Mouse (Mus musculus) retina, postnatal 1 day (tissue): ENCODE results near the gene Nfkbie.

Source experiments
- DNase-seq: peaks from one replicate; pipeline ENCODE4 v3.0.0-alpha.2; 2012

The Nfkbie gene

GRCm38 (mm10) chr17:45555452-45556106 is at the start of gene Nfkbie:
Gene Nfkbie, plus strand, starts transcription at chr17:45555703.
- peak; percentile 95 for DNase-seq

GRCm38 (mm10) chr17:45505941-45506465 is 49.5 kb upstream of the Nfkbie start:
- no peak for DNase-seq

DNA sequence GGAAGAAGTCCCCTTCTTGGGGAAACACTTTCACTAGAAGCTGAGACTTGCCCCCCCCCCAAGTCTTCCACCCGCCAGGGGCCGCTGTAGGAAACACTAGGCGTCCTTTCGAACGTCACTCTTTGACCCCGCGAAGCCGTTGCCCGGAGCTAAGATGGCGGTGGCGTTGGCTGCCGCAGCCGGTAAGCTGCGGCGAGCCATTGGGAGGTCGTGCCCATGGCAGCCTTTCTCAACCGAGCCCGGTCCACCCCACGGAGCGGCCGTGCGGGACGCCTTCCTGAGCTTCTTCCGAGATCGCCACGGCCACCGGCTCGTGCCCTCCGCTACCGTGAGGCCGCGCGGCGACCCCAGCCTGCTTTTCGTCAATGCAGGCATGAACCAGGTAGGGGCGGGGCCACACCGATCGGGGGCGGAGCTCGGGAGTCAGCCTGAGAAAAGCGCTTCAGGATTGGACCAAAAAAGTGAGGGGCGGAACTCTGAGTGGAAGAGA is 48.8 kb upstream of the Nfkbie start, which contains the start of gene Aars2:
Aars2 (plus strand) TSS at position 142 of the 490 bp plus-strand sequence.
- peak; percentile 97 for DNase-seq

DNA sequence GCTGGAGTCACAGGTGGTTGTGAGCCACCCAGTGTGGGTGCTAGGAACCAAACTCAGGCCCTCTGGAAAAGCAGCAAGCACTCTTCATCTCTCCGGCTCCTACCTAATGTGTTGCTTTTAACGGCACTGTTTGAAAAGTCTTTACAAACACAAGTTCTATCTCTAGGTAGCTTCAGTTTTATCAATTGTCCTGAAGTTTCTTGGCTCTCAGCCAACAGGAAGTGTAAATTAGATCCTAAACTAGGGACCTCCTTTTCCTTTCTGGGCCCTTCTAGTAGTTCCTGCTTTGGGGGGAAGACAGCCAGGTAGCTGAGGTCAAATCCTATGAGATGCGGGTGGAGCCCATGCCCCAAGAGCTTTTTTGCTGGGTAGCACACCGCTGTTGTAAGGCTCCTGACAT is 44.6 kb upstream of the Nfkbie start:
- DNase-seq = no peak

GRCm38 (mm10) chr17:45511757-45512156 is 43.7 kb upstream of the Nfkbie start:
- DNase-seq = no peak

GRCm38 (mm10) chr17:45515204-45515726 is 40.2 kb upstream of the Nfkbie start:
- DNase-seq = no peak

GRCm38 (mm10) chr17:45515806-45516205 is 39.7 kb upstream of the Nfkbie start:
- no peak for DNase-seq

DNA sequence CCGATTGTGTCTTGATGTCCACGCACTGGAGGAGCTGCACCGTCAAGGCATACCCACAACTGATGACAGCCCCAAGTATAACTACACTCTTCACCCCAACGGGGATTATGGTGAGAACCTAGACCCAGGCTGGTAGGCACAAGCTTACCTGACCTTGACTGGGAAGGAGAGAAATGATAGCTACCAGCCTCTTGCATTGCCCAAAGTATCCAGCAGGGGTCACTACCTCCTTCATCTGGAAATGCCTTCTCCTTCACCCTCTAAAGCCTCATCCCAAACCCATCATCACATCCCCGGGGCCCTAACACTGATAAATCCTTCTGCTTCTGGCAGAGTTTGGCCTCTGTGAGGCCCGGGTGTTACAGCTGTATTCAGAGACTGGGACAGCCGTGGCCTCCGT is 39.0 kb upstream of the Nfkbie start:
- DNase-seq = peak; percentile 84

DNA sequence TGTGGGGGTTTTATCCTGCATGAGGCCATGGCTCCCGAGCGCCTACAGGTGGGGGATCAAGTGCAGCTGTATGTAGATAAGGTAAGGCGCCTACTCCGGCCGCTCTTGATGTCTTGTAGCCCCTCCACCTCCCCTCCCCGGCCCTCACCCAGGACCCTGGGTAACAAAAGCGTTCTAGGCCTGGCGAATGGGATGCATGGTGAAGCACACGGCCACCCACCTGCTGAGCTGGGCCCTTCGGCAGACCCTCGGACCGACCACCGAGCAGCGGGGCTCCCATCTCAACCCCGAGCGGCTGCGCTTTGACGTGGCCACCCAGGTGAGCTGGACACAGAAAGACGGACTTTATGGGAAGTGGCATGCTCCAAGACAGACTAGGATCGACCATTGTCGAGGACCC is 38.4 kb upstream of the Nfkbie start:
- no peak for DNase-seq

DNA sequence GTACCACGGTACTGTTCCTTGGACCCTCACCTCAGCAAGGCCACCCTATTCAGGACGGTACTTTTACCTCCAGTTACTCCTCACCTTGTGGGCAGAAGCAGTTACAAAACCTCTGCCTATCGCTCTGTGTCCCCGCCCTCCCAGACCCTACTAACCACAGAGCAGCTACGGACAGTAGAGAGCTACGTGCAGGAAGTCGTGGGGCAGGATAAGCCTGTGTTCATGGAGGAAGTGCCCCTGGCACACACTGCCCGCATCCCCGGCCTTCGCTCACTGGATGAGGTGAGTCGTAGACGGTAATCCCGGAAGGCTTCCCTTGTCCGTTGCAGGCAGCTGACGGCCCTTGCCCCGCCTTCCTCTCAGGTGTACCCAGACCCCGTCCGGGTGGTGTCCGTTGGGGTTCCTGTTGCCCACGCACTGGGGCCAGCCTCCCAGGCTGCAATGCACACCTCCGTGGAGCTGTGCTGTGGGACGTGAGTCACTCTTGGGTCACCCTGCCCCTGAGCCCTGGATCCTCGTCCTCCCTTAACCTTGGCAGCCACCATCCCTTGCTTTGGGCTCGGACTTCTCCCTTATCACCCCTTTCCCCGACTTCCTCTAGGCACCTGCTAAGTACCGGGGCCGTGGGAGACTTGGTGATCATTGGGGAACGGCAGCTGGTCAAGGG is 37.8 kb upstream of the Nfkbie start:
- DNase-seq = no peak

GRCm38 (mm10) chr17:45518766-45519475 is 36.6 kb upstream of the Nfkbie start:
- no peak for DNase-seq

- DNase-seq = no peak
These were observed 35.4 kb upstream of the Nfkbie start for GRCm38 (mm10) chr17:45520136-45520535.

GRCm38 (mm10) chr17:45523263-45523662 is 32.2 kb upstream of the Nfkbie start, which contains the start of gene Tcte1:
Gene Tcte1, plus strand, starts transcription at chr17:45523434.
- peak; percentile 89 for DNase-seq

- no peak for DNase-seq
These were observed 30.5 kb upstream of the Nfkbie start for GRCm38 (mm10) chr17:45524961-45525360.

GRCm38 (mm10) chr17:45526571-45526970 is 28.9 kb upstream of the Nfkbie start:
- DNase-seq = peak; percentile 54

- DNase-seq = no peak
These were observed 25.1 kb upstream of the Nfkbie start for GRCm38 (mm10) chr17:45530346-45530782.

DNA sequence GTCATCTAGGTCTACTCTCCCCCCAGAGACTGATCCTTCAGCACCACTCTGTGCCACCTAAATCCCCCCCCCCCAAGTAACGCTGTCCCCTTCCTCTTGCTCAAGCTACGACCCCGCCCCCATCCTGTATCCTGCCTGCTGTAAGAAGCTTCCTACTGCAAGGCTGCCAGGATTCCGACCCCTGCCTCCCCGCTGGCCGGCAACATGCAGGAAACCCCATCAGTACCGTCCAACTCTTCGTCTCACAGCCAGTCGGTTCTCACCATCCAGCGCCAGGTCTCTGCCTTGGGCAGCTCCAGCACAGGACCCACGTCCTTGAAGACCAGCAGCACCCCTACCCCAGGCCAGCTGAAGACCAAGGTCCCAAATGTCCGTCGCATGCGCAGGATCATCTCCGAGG is 22.6 kb upstream of the Nfkbie start:
- no peak for DNase-seq

DNA sequence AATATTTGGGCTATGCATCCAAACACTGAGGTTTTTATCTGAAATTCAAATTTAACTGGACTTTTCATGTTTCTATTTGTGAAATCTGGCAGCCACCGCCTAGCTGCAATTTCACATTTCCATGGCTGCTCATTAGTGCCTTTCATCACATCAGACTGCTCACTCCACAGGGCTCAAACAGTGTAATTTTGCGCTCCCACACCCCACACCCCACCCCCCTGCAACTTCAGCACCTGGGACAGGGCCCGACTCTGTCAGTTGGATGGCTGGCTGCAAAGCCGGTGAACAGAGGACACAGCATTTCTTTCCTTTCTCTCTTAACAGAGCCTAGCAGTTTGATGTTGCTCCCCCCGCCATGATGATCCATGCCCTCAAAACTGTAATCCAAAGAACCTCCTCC is 19.2 kb upstream of the Nfkbie start:
- DNase-seq = peak; percentile 28

DNA sequence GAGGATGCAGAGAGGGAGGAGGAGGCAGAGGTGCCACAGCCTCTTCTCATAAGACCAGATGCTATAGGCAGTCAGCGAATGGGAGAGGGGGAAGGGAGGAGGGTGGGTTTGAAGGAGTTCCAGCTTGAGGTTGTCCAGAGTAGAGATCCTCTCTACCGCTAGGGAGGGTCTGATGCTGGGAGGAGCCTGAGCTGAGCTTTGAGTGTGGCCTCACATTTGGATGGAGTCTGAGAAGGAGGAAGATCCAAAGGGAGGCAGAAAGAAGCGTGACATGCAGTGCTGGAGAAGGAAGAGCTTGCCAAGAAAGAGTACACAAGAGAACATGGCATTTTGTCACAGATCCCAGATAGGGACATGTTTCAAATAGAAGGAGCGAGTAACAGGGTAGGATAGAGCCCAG is 17.1 kb upstream of the Nfkbie start:
- DNase-seq = no peak

DNA sequence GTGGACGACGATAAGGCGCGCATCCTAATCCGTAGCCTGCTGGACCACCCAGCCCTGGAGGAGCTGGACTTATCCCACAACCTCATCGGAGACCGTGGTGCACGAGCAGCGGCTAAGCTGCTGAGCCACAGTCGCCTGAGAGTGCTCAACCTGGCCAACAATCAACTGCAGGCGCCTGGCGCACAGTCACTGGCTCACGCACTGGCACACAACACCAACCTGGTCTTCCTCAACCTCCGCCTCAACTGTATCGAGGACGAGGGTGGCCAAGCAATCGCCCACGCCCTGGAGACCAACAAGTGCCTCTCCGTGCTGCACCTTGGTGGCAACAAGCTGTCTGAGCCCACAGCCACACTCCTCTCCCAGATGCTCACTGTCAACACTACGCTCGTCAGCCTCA is 15.8 kb upstream of the Nfkbie start:
- DNase-seq = no peak

- DNase-seq = no peak
These were observed 13.4 kb upstream of the Nfkbie start for GRCm38 (mm10) chr17:45542129-45542528.

GRCm38 (mm10) chr17:45542705-45543104 is 12.8 kb upstream of the Nfkbie start:
- no peak for DNase-seq

GRCm38 (mm10) chr17:45543115-45543514 is 12.4 kb upstream of the Nfkbie start:
- DNase-seq = no peak
